Mouse (Mus musculus) monocyte, adult 2 months (primary cell): Measurements from ENCODE around the gene Btk.
A peak's percentile ranks its signal among the peaks of the same experiment; 100 is the strongest.

ENCODE experiments used
- DNase-seq, 2 experiments: peaks; one replicate each; pipeline ENCODE4 v3.0.0; 2022; ENCODE audit warnings: low spot score in 2 of 2, low read depth in 1 of 2

Gene Btk

GRCm38 (mm10) chrX:134582888-134583669 lies at the start of gene Btk:
Gene Btk, minus strand, starts transcription at chrX:134583570.
- peak in 1 of 2 experiments; percentile 17 for DNase-seq

GRCm38 (mm10) chrX:134632710-134633109 lies 49.3 kb upstream of the Btk start:
- no peak for DNase-seq

- DNase-seq: no peak
These were observed 44.8 kb upstream of the Btk start for GRCm38 (mm10) chrX:134628200-134628599.

GRCm38 (mm10) chrX:134623350-134623749 lies 40.0 kb upstream of the Btk start:
- DNase-seq: no peak

GRCm38 (mm10) chrX:134621685-134622084 lies 38.3 kb upstream of the Btk start:
- DNase-seq: no peak

GRCm38 (mm10) chrX:134620254-134620865 lies 37.0 kb upstream of the Btk start:
- DNase-seq: no peak

- DNase-seq: no peak
These were observed 36.3 kb upstream of the Btk start for GRCm38 (mm10) chrX:134619695-134620094.

GRCm38 (mm10) chrX:134614306-134614705 lies 30.9 kb upstream of the Btk start:
- DNase-seq: no peak

- no peak for DNase-seq
These were observed 29.1 kb upstream of the Btk start for GRCm38 (mm10) chrX:134612285-134612959.

- no peak for DNase-seq
These were observed 27.6 kb upstream of the Btk start for GRCm38 (mm10) chrX:134610984-134611383.

GRCm38 (mm10) chrX:134609472-134609871 lies 26.1 kb upstream of the Btk start:
- no peak for DNase-seq

GRCm38 (mm10) chrX:134601380-134602120 lies 18.2 kb upstream of the Btk start:
- DNase-seq: no peak

GRCm38 (mm10) chrX:134600659-134601379 lies 17.4 kb upstream of the Btk start, which contains the start of the genes Gla and Hnrnph2:
Gene Gla, minus strand, starts transcription at chrX:134601125.
Gene Hnrnph2, plus strand, starts transcription at chrX:134601179.
- peak; percentile 77 to 80 for DNase-seq

GRCm38 (mm10) chrX:134599922-134600565 lies 16.7 kb upstream of the Btk start:
- peak in 1 of 2 experiments; percentile 8 for DNase-seq

- no peak for DNase-seq
These were observed 6.5 kb upstream of the Btk start for GRCm38 (mm10) chrX:134589836-134590235.

- DNase-seq: no peak
These were observed 5.6 kb upstream of the Btk start for GRCm38 (mm10) chrX:134588997-134589396.

GRCm38 (mm10) chrX:134588261-134588660 lies 4.9 kb upstream of the Btk start:
- no peak for DNase-seq

- DNase-seq: no peak
These were observed 3.1 kb upstream of the Btk start for GRCm38 (mm10) chrX:134586447-134586846.

- peak; percentile 71 to 89 for DNase-seq
These were observed 2.0 kb upstream of the Btk start, which contains the start of gene Rpl36a for GRCm38 (mm10) chrX:134585103-134586002. Gene Rpl36a, plus strand, starts transcription at chrX:134585654.
